Mouse (Mus musculus) thymus, adult 2 months (tissue): ENCODE results near the gene Klk1.

Experiments
- CTCF ChIP-seq: fragments of 200-500 bp; IDR thresholded peaks from 2 replicates; pipeline ENCODE4 v1.5.1; 2012; ENCODE audit warnings: mild to moderate bottlenecking, control low read depth, low read length, moderate library complexity, borderline replicate concordance; ENCODE audit not compliant: control insufficient read depth, poor library complexity, insufficient read depth; ENCODE audit errors: extremely low read depth
- POLR2A ChIP-seq: fragments of 200-500 bp; IDR thresholded peaks from 2 replicates; pipeline ENCODE4 v1.6.1; 2012; ENCODE audit warnings: mild to moderate bottlenecking, low read length, control low read depth, moderate library complexity; ENCODE audit not compliant: control insufficient read depth, poor library complexity, insufficient read depth; ENCODE audit errors: extremely low read depth

DNA sequence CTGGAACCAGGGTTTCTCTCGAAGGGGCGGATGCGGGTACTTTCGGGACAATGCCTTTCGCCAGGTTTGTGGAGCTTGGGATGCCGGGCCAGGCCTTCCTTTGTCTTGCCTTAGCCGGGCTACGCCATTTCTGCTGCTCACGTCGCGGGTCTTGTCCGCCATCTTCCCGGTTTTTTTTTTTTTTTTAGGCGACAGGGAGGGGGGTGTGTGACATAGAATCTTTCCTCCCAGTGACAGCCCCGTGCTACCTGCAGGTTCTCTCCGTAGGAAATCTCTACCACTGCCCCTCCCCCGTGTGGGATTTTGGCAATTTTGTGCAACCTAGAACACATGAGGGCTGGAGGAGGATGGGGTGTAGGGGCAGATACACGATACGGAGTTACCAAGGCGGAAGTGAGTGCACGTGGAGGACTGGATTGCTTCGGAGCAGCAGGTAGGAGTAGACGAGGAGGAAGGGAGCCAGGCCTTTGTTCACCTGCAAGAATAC, 21.9 kb downstream of the Klk1 start:
- no peak for TF ChIP-seq CTCF
- TF ChIP-seq POLR2A, result no peak
